Mouse (Mus musculus): ENCODE measurements around the gene Rasa3. TPM values are rescaled to one million over a fixed set of nuclear protein-coding genes. Genes with fewer than 3 reads are reported as not detected.

Gene Rasa3
- polyA plus RNA-seq, 1 experiment from 2014 or later: 33.0 TPM

DNA sequence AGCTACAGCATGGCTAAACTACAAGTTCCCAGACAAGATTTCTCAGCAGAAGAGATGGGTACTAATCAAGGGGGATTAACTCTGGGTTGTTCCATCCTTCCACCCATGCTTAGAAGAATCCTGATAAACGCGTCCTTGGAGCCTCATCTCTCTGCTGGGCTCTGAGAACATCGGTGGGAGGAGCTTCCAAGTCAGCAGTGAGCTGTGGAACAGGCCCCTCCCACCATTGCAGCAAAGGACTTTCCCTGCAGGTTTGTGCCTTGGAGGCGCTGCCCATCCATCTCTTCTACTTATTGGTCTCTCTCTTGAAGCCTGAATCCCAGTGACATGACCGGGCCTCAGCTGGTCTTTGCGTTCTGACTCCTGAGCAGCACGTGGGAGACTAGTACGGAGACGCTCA is 36.2 kb downstream of the Rasa3 start:
- Histone ChIP-seq H3K27ac (no peak overlapping the region), H3K4me3 (no peak overlapping the region), H3K4me1 (peaks cover 47% of the 10 kb centered on the region), H3K9me3 (no peaks in the 10 kb centered on the region), H3K36me3 (no peaks in the 10 kb centered on the region), H3K27me3 (ENCODE audit: insufficient read depth, poor library complexity, severe bottlenecking) (no peaks in the 10 kb centered on the region)
- 61% methylated on average over 9 of the region's 9 CpGs for WGBS
- no peak for DNase-seq (ENCODE audit: low spot score)

DNA sequence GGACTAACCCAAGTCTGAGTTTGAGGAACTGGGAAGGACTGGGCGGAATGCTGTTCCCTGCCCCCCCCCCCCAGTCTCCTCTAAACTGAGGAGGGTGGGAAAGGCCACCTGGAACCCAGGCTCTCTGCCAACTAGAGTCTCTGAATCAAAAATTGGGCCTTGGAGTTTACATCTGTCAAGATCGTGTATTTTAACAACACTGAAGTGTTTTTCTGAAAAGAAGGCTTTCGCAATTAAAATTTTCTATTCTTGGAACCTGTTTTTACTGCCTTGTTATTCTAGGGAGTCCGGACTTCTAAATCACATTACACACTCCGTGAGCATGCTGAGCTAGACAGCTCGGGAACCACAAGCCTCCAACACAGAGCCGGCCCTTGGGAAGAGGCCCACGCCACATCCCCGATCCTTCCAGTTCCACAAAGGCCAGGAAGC is 36.9 kb downstream of the Rasa3 start:
- no peak for DNase-seq (ENCODE audit: low spot score)
- 81% methylated on average over 9 of the region's 9 CpGs for WGBS

DNA sequence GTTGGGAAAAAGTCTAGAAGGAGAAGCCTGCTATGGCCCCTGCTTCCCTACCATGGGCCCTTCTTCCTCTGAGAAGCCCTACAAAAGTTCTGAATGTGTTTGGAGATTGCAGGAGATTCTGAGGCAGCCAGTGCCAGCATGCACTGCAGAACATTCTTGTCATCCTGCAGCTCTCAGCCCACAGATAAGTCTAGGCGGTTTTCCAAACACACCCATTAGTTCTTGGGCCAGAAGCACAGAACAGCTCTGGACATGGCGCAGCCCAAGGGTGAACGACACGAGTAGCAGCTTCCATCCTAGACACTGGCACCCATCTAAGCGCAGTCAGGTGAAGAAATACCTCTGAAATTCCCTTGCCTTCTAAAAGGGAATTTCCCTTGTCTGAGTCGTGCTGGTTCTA is 44.3 kb downstream of the Rasa3 start:
- Histone ChIP-seq H3K9me3 (peaks cover 5% of the 10 kb centered on the region; the same call in 1 of the 2 replicates), H3K36me3 (peaks cover 20% of the 10 kb centered on the region; the same call in 1 of the 2 replicates), H3K27me3 (ENCODE audit: insufficient read depth, poor library complexity, severe bottlenecking) (no peaks in the 10 kb centered on the region), H3K27ac (no peak overlapping the region), H3K4me3 (no peak overlapping the region), H3K4me1 (peaks cover 8% of the 10 kb centered on the region; the same call in 1 of the 2 replicates)
- WGBS: 85% methylated on average over 6 of the region's 6 CpGs
- DNase-seq (ENCODE audit: low spot score): no peak

More for the DNA sequence above, 36.9 kb downstream of the Rasa3 start:
- no peak overlapping the region for H3K4me3 ChIP-seq
- no peaks in the 10 kb centered on the region for H3K36me3 ChIP-seq
- H3K4me1 ChIP-seq: peaks cover 42% of the 10 kb centered on the region
- H3K27ac ChIP-seq: no peak overlapping the region
- H3K27me3 ChIP-seq (ENCODE audit: insufficient read depth, poor library complexity, severe bottlenecking): no peaks in the 10 kb centered on the region
- H3K9me3 ChIP-seq: no peaks in the 10 kb centered on the region

DNA sequence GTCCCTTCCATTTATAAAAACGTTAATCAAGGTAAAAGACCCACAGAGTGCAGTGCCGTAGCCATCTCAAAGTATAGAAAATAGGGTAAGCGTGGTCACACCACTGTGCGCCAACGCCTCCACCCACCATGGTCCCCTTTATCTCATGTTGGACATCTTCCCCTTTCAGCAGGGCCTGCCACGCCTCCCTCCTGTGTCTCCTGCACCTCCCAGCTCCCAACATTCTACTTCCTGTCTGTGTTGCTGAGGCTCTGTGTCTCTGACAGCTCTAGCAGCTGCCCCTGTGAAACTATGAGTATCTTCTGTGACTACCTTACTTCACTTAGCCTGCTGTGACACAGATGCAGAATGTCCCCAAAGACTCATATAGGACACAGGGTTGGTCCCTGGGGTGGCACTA is 45.1 kb downstream of the Rasa3 start:
- no peak overlapping the region for H3K27ac ChIP-seq
- H3K4me1 ChIP-seq: peaks cover 8% of the 10 kb centered on the region; the same call in 1 of the 2 replicates
- no peak overlapping the region for H3K4me3 ChIP-seq
- no peaks in the 10 kb centered on the region for H3K27me3 ChIP-seq (ENCODE audit: insufficient read depth, poor library complexity, severe bottlenecking)
- peaks cover 7% of the 10 kb centered on the region; the same call in 1 of the 2 replicates for H3K9me3 ChIP-seq
- 84% methylated on average over 6 of the region's 6 CpGs for WGBS
- no peak for DNase-seq (ENCODE audit: low spot score)
- H3K36me3 ChIP-seq: peaks cover 27% of the 10 kb centered on the region

- Histone ChIP-seq H3K4me1 (peaks cover 13% of the 10 kb centered on the region; the same call in 1 of the 2 replicates), H3K4me3 (no peak overlapping the region), H3K27ac (no peak overlapping the region), H3K36me3 (peaks cover 41% of the 10 kb centered on the region), H3K9me3 (peaks cover 10% of the 10 kb centered on the region), H3K27me3 (ENCODE audit: insufficient read depth, poor library complexity, severe bottlenecking) (no peaks in the 10 kb centered on the region)
- WGBS: 77% methylated on average over 4 of the region's 4 CpGs
- DNase-seq (ENCODE audit: low spot score): no peak
Observed at GRCm38 (mm10) chr8:13630754-13631153, 46.6 kb downstream of the Rasa3 start.

DNA sequence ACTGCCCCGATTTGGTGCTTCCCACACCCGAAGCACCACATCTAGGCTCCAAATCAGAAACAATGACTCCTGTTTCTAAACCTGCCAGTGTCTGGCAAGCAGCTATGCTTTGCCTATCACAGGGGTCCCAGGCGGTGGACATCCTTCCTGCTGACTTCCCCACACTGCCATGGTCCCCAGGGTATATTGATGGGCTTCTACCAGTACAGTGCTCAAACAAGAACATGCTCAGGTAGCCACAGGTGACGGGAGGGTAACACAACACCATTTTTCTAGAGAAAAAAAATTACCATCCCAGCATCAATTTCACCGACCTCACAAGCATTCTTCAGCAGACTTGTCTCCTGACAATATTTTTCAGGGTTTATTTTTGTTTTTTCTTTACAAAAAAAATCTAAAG is 47.2 kb downstream of the Rasa3 start:
- DNase-seq (ENCODE audit: low spot score): no peak
- H3K36me3 ChIP-seq: peaks cover 41% of the 10 kb centered on the region
- no peaks in the 10 kb centered on the region for H3K27me3 ChIP-seq (ENCODE audit: insufficient read depth, poor library complexity, severe bottlenecking)
- H3K27ac ChIP-seq: no peak overlapping the region
- H3K4me1 ChIP-seq: peaks cover 19% of the 10 kb centered on the region; the same call in 1 of the 2 replicates
- H3K4me3 ChIP-seq: no peak overlapping the region
- H3K9me3 ChIP-seq: peaks cover 10% of the 10 kb centered on the region
- 73% methylated on average over 5 of the region's 5 CpGs for WGBS

DNA sequence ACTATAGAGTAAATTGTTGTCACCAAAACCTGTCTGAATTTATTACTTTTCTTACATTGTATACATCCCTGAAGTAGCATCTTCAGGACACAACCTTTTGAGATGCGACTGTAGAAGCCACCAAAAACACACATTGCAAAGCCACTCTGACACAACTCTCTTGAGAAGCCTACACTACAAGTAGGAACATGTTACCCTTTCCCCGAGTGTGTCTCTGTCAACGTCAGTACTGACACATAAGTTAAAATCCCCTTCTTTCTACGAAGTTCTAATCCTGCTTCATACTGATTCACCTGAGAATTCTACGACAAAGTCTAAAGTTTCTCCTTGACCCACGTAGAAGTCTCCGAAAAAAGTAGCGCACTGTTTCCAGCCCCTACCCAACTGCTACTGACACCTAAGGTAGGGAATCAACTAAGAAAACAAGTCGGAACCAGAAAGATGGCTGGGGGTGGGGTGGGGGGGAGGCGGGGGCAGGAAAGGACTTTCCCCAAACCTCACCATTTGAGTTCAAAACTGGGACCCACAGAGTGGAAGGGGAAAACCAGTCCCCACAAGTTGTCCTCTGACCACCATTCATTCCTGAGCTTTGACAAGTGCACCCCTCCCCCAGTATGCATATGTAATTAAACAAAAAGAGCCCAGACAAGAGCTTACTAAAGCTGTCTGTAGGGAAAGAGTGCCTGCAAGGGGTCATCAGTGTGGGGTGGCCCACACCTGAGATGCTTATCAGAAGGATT is 47.9 kb downstream of the Rasa3 start:
- H3K4me3 ChIP-seq: no peak overlapping the region
- DNase-seq (ENCODE audit: low spot score): no peak
- H3K36me3 ChIP-seq: peaks cover 41% of the 10 kb centered on the region
- WGBS: 79% methylated on average over 10 of the region's 10 CpGs
- H3K9me3 ChIP-seq: peaks cover 10% of the 10 kb centered on the region
- no peaks in the 10 kb centered on the region for H3K27me3 ChIP-seq (ENCODE audit: insufficient read depth, poor library complexity, severe bottlenecking)
- H3K27ac ChIP-seq: no peak overlapping the region
- peaks cover 26% of the 10 kb centered on the region for H3K4me1 ChIP-seq

GRCm38 (mm10) chr8:13628067-13628466 is 49.3 kb downstream of the Rasa3 start:
- H3K4me1 ChIP-seq: peaks cover 38% of the 10 kb centered on the region
- no peak overlapping the region for H3K27ac ChIP-seq
- no peak for DNase-seq (ENCODE audit: low spot score)
- no peaks in the 10 kb centered on the region for H3K27me3 ChIP-seq (ENCODE audit: insufficient read depth, poor library complexity, severe bottlenecking)
- H3K4me3 ChIP-seq: no peak overlapping the region
- H3K36me3 ChIP-seq: peaks cover 41% of the 10 kb centered on the region
- H3K9me3 ChIP-seq: peaks cover 5% of the 10 kb centered on the region
- 91% methylated on average over 9 of the region's 9 CpGs for WGBS

- H3K9me3 ChIP-seq: peaks cover 5% of the 10 kb centered on the region
- DNase-seq (ENCODE audit: low spot score): no peak
- H3K27me3 ChIP-seq (ENCODE audit: insufficient read depth, poor library complexity, severe bottlenecking): no peaks in the 10 kb centered on the region
- H3K27ac ChIP-seq: no peak overlapping the region
- peaks cover 41% of the 10 kb centered on the region for H3K36me3 ChIP-seq
- H3K4me1 ChIP-seq: peaks cover 38% of the 10 kb centered on the region
- no peak overlapping the region for H3K4me3 ChIP-seq
- 91% methylated on average over 5 of the region's 5 CpGs for WGBS
Observed at GRCm38 (mm10) chr8:13627591-13627990, 49.8 kb downstream of the Rasa3 start.

DNA sequence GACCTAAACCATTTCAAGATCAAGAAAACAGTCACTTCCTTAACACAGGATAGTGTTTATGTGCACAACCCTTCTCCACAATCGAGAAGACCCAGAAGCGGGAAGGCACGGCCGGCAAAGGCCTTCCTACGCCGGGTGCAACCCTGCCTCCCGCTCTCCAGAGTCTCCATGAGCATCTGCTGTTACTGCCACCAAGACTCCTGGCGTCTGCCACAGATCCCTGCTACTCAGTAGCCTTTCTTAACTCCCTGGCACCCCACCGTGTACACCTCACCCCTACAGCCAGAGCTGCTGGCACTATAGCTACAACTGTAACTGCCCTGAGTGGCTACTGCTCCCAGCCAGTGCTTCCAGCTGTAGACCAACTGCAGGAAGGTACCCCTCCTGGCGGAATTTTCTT is 51.3 kb downstream of the Rasa3 start:
- peak overlapping the region; percentile 47; the same call in 1 of the 2 replicates for H3K27ac ChIP-seq
- peaks cover 37% of the 10 kb centered on the region for H3K4me1 ChIP-seq
- H3K36me3 ChIP-seq: peaks cover 38% of the 10 kb centered on the region
- 86% methylated on average over 10 of the region's 10 CpGs for WGBS
- DNase-seq (ENCODE audit: low spot score): no peak
- H3K4me3 ChIP-seq: no peak overlapping the region
- no peaks in the 10 kb centered on the region for H3K27me3 ChIP-seq (ENCODE audit: insufficient read depth, poor library complexity, severe bottlenecking)
- peaks cover 5% of the 10 kb centered on the region for H3K9me3 ChIP-seq

DNA sequence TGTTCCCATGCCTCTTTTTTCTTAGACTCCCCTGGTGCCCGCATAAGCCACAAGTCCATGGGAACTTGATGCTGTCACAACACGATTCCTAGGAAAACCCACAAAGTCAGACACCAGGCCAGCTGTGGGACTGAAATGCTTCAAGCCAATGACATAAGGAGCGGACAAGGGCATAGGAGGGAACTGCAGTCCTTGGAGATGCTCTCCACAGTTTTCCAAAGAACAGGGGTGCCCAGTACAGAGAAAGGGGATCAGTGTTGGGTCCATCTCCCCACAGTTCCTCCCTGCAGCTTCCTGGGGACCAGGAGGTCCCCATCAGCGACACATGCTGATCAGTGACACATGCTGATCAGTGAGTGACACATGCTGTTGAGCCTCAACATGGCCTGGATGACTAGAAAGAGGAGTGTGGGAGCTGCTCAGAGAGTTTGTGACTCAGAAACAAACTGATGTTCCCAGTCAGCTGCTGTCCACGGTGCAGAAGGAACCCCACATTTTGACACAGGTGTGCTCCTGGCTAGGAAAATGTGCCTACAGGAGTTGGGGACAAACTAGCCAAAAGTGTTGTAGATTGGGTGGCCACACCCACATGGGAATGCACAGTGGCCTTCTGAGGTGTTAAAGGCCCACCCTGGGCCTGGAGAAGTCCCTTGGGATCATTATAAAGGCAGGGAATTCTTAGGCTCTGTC is 52.0 kb downstream of the Rasa3 start:
- WGBS: 75% methylated on average over 5 of the region's 5 CpGs
- H3K27me3 ChIP-seq (ENCODE audit: insufficient read depth, poor library complexity, severe bottlenecking): no peaks in the 10 kb centered on the region
- peaks cover 33% of the 10 kb centered on the region for H3K36me3 ChIP-seq
- peaks cover 5% of the 10 kb centered on the region for H3K9me3 ChIP-seq
- no peak for DNase-seq (ENCODE audit: low spot score)
- H3K4me1 ChIP-seq: peaks cover 37% of the 10 kb centered on the region
- peak overlapping the region; percentile 69 for H3K27ac ChIP-seq
- 0 out of 2 replicates have a peak overlapping the region, but pooled peaks have one; percentile 0 for H3K4me3 ChIP-seq

DNA sequence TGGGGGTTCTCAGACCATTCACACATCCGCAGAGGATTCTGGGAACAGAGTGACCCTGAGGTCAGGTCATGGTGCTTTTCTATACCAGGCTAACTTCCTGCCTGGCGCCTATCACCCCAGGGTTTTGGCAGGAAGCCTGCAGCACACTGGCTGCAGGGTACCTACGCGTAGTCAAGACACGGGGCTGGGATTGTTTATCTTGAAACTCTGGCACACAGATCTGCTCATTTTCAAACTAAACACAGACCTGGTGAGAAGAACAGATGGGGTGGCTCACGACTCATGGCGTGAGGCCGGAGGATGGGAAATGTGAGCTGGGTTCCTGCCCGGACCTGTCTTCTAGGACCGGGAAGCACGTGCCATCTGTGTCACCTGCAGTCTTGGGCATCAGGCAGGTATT is 52.5 kb downstream of the Rasa3 start:
- peaks cover 5% of the 10 kb centered on the region for H3K9me3 ChIP-seq
- no peak for DNase-seq (ENCODE audit: low spot score)
- 0 out of 2 replicates have a peak overlapping the region, but pooled peaks have one; percentile 0 for H3K4me3 ChIP-seq
- peak overlapping the region; percentile 69 for H3K27ac ChIP-seq
- peaks cover 37% of the 10 kb centered on the region for H3K4me1 ChIP-seq
- H3K36me3 ChIP-seq: peaks cover 29% of the 10 kb centered on the region
- H3K27me3 ChIP-seq (ENCODE audit: insufficient read depth, poor library complexity, severe bottlenecking): no peaks in the 10 kb centered on the region
- 37% methylated on average over 11 of the region's 11 CpGs for WGBS

DNA sequence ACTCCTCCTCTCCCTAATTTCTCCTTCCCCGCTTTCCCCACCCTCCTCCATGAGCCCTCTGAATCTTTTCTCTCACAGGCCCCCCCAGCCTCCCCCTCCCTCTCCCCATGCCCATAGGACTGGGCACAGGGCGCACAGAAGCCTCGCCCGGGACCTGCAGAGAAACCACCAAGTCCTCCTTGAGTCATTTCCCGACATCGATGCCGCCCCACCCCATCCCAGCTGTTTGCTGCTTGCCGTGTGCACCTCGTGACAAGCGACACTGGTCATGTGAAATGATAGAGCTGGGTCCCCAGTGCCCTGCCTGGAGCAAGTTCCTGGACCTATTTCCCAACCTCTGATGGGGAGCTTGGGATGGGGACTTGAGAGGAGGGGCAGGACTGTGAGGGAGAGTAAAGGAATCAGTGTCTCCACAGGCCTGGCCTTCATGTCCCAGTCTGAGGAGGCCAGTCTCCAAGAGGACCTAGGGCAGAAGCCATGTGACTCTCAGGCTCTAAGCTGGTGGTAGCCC is 53.4 kb downstream of the Rasa3 start:
- Histone ChIP-seq H3K27me3 (ENCODE audit: insufficient read depth, poor library complexity, severe bottlenecking) (no peaks in the 10 kb centered on the region), H3K36me3 (peaks cover 27% of the 10 kb centered on the region)
- no peak for DNase-seq (ENCODE audit: low spot score)

More for the DNA sequence above, 53.4 kb downstream of the Rasa3 start:
- H3K4me3 ChIP-seq: no peak overlapping the region
- H3K27ac ChIP-seq: peak overlapping the region; percentile 69
- peaks cover 5% of the 10 kb centered on the region for H3K9me3 ChIP-seq
- WGBS: 68% methylated on average over 10 of the region's 10 CpGs
- H3K4me1 ChIP-seq: peaks cover 37% of the 10 kb centered on the region

Measured in heart, embryonic 10.5 days (tissue).